Mouse (Mus musculus): ENCODE measurements at regions not wholly inside any gene's neighbourhood (a gene's known extent, or its start where the extent isn't known, plus 50 kb on each side); places are given as distances from the start of the nearest gene placed in this dataset.

- TF ChIP-seq CTCF (IDR thresholded peaks at IDR 0.05; ENCODE audit: extremely low read depth, insufficient read depth, insufficient read length, insufficient replicate concordance) (no peak), POLR2A (IDR thresholded peaks at IDR 0.05; ENCODE audit: low read depth, low read length) (no peak)
Observed at GRCm38 (mm10) chr11:45070280-45070679, 453.2 kb downstream of the Ebf1 start.

All from spleen, adult 2 months (tissue).